Mouse (Mus musculus) lung, adult 2 months (tissue): ENCODE results near the gene Dapk3.
A peak's percentile ranks its signal among the peaks of the same experiment; 100 is the strongest.

Experiments used
- CTCF ChIP-seq: fragments of 200-500 bp; IDR thresholded peaks from 2 replicates; pipeline ENCODE4 v1.5.1; 2011; ENCODE audit warnings: mild to moderate bottlenecking, low read length, control low read depth; ENCODE audit not compliant: insufficient read depth
- POLR2A ChIP-seq: fragments of 200-500 bp; IDR thresholded peaks from 2 replicates; pipeline ENCODE4 v1.6.1; 2011; ENCODE audit warnings: low read depth, mild to moderate bottlenecking, control low read depth, low read length, borderline replicate concordance; ENCODE audit errors: extremely low read depth

DNA sequence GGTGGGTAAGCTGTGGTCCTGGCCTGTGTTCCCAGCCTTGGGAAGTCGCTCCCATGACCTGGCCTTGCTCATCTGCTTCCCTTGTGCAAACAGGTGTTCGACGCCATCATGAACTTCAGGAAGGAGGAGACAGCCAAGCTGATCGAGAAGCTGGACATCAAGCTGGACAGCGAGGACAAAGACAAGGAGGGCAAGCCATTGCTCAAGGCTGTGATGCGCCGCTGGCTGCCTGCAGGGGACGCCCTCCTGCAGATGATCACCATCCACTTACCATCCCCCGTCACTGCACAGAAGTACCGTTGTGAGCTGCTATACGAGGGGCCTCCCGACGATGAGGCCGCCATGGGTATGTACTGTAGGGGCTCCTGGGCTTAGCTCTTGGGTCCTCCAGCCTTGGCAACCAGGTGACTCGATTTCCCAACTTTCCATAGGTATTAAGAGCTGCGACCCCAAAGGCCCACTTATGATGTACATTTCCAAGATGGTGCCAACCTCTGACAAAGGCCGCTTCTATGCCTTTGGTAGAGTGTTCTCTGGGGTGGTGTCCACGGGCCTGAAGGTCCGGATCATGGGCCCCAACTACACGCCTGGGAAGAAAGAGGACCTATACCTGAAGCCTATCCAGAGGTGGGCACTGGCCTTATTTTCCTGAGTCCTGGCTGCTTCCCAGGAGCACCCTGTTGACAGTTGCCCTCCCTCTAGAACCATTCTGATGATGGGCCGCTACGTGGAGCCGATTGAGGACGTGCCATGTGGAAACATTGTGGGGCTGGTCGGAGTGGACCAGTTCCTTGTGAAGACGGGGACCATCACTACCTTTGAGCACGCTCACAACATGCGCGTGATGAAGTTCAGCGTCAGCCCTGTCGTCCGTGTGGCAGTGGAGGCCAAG is 3.1 kb upstream of the Dapk3 start:
- 0 out of 2 replicates have a peak, but pooled peaks have one; percentile 13 for TF ChIP-seq POLR2A
- no peak for TF ChIP-seq CTCF
